Mouse (Mus musculus) gastrocnemius, postnatal 36 days (tissue): ENCODE measurements around the gene Klk13. TPM values are rescaled to one million over a fixed set of nuclear protein-coding genes. Genes with fewer than 3 reads are reported as not detected.

Experiments used
- DNase-seq, 2 experiments: peaks; one replicate each; pipeline ENCODE4 v3.0.0; 2022
- intact Hi-C: fragments of 180-260 bp; cut with DNase I; formaldehyde crosslinking; loops from one replicate; pipeline ENCODE4 v1.15.1; 2025
- total RNA-seq, 2 experiments: library from RNA; stranded (reverse); gene quantifications; 2 replicates each; pipeline ENCODE4 v1.2.3; 2021

Gene Klk13
- total RNA-seq, 2 experiments from 2014 or later, result not detected

DNA sequence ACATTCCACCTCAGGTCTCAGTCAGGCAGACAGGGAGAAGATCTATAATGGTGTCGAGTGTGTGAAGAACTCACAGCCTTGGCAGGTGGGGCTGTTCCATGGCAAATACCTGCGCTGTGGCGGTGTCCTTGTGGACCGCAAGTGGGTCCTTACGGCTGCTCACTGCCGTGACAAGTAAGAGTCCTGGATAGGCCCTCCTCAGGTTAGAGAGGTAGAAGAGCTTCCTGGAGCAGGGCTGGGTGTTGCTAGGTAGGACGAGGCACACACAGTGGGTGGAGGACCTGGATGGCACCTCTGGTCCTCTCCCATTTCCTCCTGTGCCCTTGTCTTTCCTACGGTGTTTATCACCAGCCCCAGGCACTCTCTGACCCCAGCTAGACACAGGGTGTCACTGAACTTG lies 57.3 kb downstream of the Klk13 start:
- intact Hi-C loops, result no loop called here
- DNase-seq, result no peak

DNA sequence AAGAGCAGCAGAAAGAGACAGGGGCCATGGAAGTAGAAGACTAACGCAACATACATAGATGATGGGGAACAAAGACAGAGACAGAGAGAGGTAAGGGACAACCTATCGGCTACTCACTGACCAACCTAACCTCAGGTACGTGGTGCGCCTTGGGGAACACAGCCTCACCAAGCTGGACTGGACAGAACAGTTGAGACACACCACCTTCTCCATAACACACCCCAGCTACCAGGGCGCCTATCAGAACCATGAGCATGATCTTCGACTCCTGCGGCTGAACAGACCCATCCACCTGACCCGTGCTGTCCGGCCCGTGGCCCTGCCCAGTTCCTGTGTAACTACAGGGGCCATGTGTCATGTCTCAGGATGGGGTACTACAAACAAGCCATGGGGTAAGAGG lies 58.3 kb downstream of the Klk13 start:
- intact Hi-C loops, result no loop called here

DNA sequence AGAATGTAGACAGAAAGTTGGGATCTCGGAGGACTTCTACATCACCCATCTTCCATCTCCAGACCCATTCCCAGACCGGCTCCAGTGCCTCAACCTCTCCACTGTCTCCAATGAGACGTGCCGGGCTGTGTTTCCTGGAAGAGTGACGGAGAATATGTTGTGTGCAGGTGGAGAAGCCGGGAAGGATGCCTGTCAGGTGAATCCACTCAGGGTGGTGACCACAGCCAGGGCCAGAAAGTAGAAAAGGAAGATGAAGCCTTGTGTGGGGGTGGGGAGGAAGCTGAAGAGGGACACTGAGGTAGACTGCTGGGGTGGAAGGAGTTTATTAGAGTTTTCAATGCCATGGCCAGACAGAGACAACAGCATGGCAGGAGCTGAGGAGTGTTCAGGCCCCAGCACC lies 59.5 kb downstream of the Klk13 start:
- no peak for DNase-seq
- intact Hi-C loops, result no loop called here

More for the DNA sequence above, 58.3 kb downstream of the Klk13 start:
- DNase-seq, result no peak

DNA sequence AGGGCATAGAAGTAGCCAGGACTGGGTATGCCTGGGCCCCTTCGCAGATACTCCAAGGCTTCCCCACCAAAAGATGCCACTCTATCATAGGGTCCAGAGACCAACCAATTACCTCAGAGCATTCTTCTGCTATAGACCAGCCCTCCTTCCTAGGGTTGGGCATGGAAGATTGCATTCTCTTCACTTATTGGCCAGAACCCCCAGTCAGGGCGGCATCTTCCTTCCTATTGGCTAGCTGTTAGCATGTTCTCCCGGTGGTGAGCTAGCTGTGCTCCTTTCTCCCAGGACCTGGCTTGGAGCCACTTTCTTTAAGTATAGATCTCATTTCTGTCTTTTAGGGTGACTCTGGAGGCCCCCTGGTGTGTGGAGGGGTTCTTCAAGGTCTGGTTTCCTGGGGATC lies 60.5 kb downstream of the Klk13 start:
- intact Hi-C loops, result no loop called here
- DNase-seq, result no peak

DNA sequence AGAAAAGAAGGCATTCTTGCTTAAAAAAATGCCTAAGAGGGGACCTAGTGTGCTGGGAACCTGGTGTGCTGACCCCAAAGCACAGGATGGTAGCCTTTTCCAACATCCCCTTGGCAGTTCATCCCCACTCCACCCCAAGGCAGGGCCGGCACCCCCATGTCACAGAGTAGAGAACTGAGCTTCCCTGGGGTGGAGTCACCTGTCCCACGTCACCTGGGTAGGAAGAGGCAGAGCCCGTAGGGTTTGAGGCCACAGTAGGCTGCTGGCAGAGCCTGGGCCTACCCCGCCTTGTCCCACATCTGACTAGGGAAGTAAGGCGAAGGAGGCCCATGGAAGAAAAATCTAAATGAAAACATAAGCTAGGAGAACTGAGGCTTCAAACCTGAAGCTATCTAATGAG lies 62.0 kb downstream of the Klk13 start, which contains the start of gene Klk11:
TSS of gene Klk11 (plus strand) at position 241 of the 400 bp plus-strand sequence.
- no peak for DNase-seq

DNA sequence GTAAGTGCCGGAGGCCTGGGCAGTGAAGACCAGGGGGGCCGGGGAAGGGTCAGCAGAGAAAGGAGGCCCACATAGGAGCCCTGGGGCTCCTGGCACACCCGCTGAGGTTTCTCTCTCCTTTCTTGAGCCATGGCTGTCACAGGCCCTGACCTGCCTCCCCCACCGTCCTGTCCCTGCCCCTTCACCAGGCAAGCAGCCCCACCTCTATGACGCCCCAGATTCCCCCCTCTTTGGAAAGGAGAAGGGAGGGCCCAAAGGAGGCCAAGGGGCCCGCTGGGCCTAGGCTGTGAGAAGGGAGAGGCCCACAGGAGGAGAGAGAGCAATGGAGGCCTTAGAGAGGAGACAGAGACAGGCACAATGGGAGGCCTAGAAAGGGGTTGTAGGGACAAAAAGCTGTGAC lies 62.4 kb downstream of the Klk13 start:
- intact Hi-C loops, result no loop called here
- no peak for DNase-seq

More for the DNA sequence above, 62.0 kb downstream of the Klk13 start, which contains the start of gene Klk11:
- intact Hi-C loops, result no loop called here

DNA sequence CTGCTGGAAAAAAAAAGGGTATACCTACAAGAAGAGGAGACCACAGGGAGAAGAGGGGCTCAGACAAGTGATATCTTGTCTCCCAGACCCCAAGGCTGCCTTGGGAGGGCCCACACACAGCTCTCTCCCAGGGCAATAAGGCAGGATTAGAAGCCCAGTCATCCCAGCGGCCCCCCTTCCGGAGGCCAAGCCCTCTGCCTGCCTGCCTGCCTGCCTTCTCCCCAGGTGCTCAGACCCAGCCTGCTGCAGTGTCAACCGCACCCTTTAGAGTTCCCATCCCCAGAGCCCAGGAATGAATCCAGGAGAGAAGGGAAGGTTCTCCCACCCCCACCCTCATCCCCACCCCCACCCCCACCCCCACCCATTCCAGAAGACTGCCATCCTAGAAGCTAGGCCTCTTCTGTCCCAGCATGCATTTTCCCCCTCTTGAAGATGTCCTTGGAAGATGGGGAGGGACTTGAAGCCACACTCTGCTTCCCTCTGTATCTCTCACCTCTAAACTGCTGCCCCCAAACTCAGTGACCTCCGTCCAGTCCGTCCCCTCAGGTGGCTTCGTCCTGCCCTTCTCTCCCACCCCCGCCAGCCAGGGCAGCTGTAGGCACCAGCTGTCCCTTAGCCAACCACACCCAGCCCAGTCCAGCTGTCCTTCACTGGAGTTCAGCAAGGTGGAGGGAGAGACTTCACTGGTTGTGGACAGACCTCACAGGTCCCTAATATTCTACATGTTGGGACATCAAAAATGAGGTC lies 63.1 kb downstream of the Klk13 start:
- DNase-seq, result no peak
- intact Hi-C loops, result no loop called here

DNA sequence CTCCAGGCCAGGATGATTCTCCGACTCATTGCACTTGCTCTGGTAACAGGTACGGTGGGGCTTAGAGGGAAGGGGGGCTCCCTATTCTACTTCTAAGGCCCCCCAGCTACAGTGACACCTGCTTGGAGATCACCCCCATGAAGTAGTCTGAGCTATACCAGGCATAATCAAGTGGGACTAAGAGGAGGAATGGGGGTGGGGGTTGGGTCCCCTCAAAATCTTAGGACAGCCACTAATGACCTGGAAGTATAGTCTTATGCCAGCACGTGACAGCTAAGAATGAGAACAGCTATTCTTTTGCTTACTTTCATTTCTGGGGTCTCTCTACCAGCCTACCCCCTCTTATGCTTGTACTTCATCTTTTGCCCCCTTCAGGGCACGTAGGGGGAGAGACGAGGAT lies 64.1 kb downstream of the Klk13 start:
- intact Hi-C loops, result no loop called here
- no peak for DNase-seq

Other genes with a start within 250 kb of the Klk13 start
- gene Vsig10l, start 249.4 kb upstream of the Klk13 start, total RNA-seq, result 1 to 10 TPM; 1.7 TPM
- gene Iglon5, start 222.5 kb upstream of the Klk13 start, total RNA-seq, result under 1 TPM; 0.23 to 0.27 TPM
- gene 4931406B18Rik, start 206.6 kb upstream of the Klk13 start, total RNA-seq, result not detected
- gene Cd33, start 168.1 kb upstream of the Klk13 start, total RNA-seq, result under 1 TPM; 0.62 to 0.82 TPM
- under 1 TPM; 0.26 to 0.52 TPM for gene Zfp658, start 150.3 kb upstream of the Klk13 start, total RNA-seq
- 1 to 10 TPM; 3.0 to 4.4 TPM for gene Zfp719, start 133.0 kb upstream of the Klk13 start, total RNA-seq
- not detected for gene Zfp819, start 105.4 kb upstream of the Klk13 start, total RNA-seq
- gene Ceacam18, start 77.9 kb upstream of the Klk13 start, total RNA-seq, result not detected
- under 1 TPM; 0.13 to 0.89 TPM for gene Siglece, start 52.4 kb upstream of the Klk13 start, total RNA-seq
- gene Ctu1, start 40.6 kb upstream of the Klk13 start, total RNA-seq, result 1 to 10 TPM; 2.3 TPM
- not detected for gene Klk14, start 22.1 kb upstream of the Klk13 start, total RNA-seq
- not detected for gene Klk12, start 56.3 kb downstream of the Klk13 start, total RNA-seq
- under 1 TPM in 1 of 2 experiments, not detected in 1; 0.20 TPM for gene Klk11, start 62.0 kb downstream of the Klk13 start, total RNA-seq
- gene Klk10, start 68.5 kb downstream of the Klk13 start, total RNA-seq, result not detected
- not detected for gene Klk9, start 79.3 kb downstream of the Klk13 start, total RNA-seq
- 1 to 10 TPM; 1.5 to 1.9 TPM for gene Klk8, start 85.0 kb downstream of the Klk13 start, total RNA-seq
- not detected for gene Klk7, start 98.7 kb downstream of the Klk13 start, total RNA-seq
- not detected for gene Klk6, start 111.9 kb downstream of the Klk13 start, total RNA-seq
- gene Klk5, start 129.4 kb downstream of the Klk13 start, total RNA-seq, result not detected
- not detected for gene Klk4, start 168.6 kb downstream of the Klk13 start, total RNA-seq
- gene Klk15, start 221.2 kb downstream of the Klk13 start, total RNA-seq, result not detected
- not detected for gene Klk1b8, start 238.1 kb downstream of the Klk13 start, total RNA-seq